In genomic region chr11:120489054-120489761, GRCm38 (mm10) we compare ENCODE assay signal across 9 mouse cellular contexts. TPM values are rescaled to one million over a fixed set of nuclear protein-coding genes. Genes with fewer than 3 reads are reported as not detected.
DNase-seq lines count a peak whose midpoint lies in the region; ATAC-seq and TF ChIP-seq lines count a peak whose summit lies in the region.
"Had no signal": no experiment of that assay in that cellular context is flagged by ENCODE, and none has a peak within 500 bp of the region (broad histone marks: within the 10 kb centered on the region; RNA-seq: fewer than 3 reads in every experiment).

No protein-coding gene starts in this region.

- TF ChIP-seq CTCF in thymus, adult 2 months (IDR thresholded peaks at IDR 0.05; ENCODE audit: borderline replicate concordance, control insufficient read depth, extremely low read depth, insufficient read depth, low read length, poor library complexity) = peak; percentile 21; the same call in 1 of the 2 replicates

- H3K9ac ChIP-seq in limb, embryonic 14.5 days (ENCODE audit: low read depth, low read length, severe bottlenecking) = no peak overlapping the region
- H3K9ac ChIP-seq: limb, embryonic 15.5 days had no signal

- peaks cover 32% of the 10 kb centered on the region for H3K4me1 ChIP-seq in limb, embryonic 14.5 days (ENCODE audit: control insufficient read depth, insufficient read depth, low read length)
- H3K4me1 ChIP-seq in thymus, adult 2 months (replicated peaks; ENCODE audit: control insufficient read depth, insufficient read depth, low read length) = peaks cover 26% of the 10 kb centered on the region

- WGBS in limb, embryonic 14.5 days = 63% methylated on average over 4 of the region's 4 CpGs
- WGBS in thymus, adult 2 months = 69% methylated on average over 4 of the region's 4 CpGs

- no peak overlapping the region for H3K27ac ChIP-seq in limb, embryonic 14.5 days (replicated peaks; ENCODE audit: low read depth, low read length)
- H3K27ac ChIP-seq in thymus, adult 2 months (ENCODE audit: control insufficient read depth, insufficient read depth, low read length) = no peak overlapping the region
- H3K27ac ChIP-seq: limb, embryonic 15.5 days had no signal

- no peaks in the 10 kb centered on the region for H3K27me3 ChIP-seq in limb, embryonic 14.5 days (ENCODE audit: control insufficient read depth, insufficient read depth, low read length)
- H3K27me3 ChIP-seq in thymus, adult 2 months (ENCODE audit: control insufficient read depth, insufficient read depth, low read length) = no peaks in the 10 kb centered on the region
- H3K27me3 ChIP-seq: limb, embryonic 15.5 days had no signal

- H3K4me2 ChIP-seq in limb, embryonic 14.5 days (replicated peaks; ENCODE audit: low read depth, low read length, severe bottlenecking) = no peak overlapping the region
- H3K4me2 ChIP-seq: limb, embryonic 15.5 days had no signal

- ATAC-seq in CD4-positive, CD25-positive, alpha-beta regulatory T cell, adult 4 months = peak; percentile 26
- ATAC-seq in limb, embryonic 14.5 days (ENCODE audit: low FRiP score, low read depth) = no peak
- peak; percentile 68 for ATAC-seq in monocyte, adult 5-6 weeks (replicated peaks; ENCODE audit: insufficient number of reproducible peaks, low FRiP score, low TSS enrichment, poor library complexity, severe bottlenecking)

- H3K9me3 ChIP-seq in limb, embryonic 14.5 days (ENCODE audit: control insufficient read depth, low read length) = no peaks in the 10 kb centered on the region
- H3K9me3 ChIP-seq: limb, embryonic 15.5 days had no signal

- peak; percentile 42 to 55 for DNase-seq in adrenal gland, adult 18-20 months (ENCODE audit: low spot score in 2 of 2)
- DNase-seq in embryo, embryonic 11 days = peak; percentile 83
- DNase-seq in heart, adult 18-20 months = peak; percentile 80 to 82
- peak; percentile 97 for DNase-seq in kidney, adult 9 months
- peak; percentile 94 for DNase-seq in limb, embryonic 14.5 days (ENCODE audit: low spot score)
- peak; percentile 68 for DNase-seq in thymus, adult 2 months

- no peak for TF ChIP-seq POLR2A in limb, embryonic 14.5 days (IDR thresholded peaks at IDR 0.05; ENCODE audit: borderline replicate concordance, extremely low read depth, insufficient read depth, insufficient read length)
- TF ChIP-seq POLR2A in thymus, adult 2 months (IDR thresholded peaks at IDR 0.05; ENCODE audit: control insufficient read depth, extremely low read depth, insufficient read depth, low read length, poor library complexity) = no peak

- peaks cover 43% of the 10 kb centered on the region for H3K36me3 ChIP-seq in limb, embryonic 14.5 days (ENCODE audit: control insufficient read depth, insufficient read depth, low read length)
- peaks cover 6% of the 10 kb centered on the region; the same call in 1 of the 2 replicates for H3K36me3 ChIP-seq in thymus, adult 2 months (ENCODE audit: control insufficient read depth, insufficient read depth, low read length)

- no peak overlapping the region for H3K4me3 ChIP-seq in limb, embryonic 14.5 days (replicated peaks; ENCODE audit: low read length)
- H3K4me3 ChIP-seq in thymus, adult 2 months (ENCODE audit: control insufficient read depth, insufficient read depth, low read length) = no peak overlapping the region
- H3K4me3 ChIP-seq: limb, embryonic 15.5 days had no signal

RNA-seq across cellular contexts. Expression of gene Slc25a10, which starts 2.4 kb away (rescaled TPM):
- polyA plus RNA-seq in CD4-positive, CD25-positive, alpha-beta regulatory T cell, adult 4 months (2017; shearing (Covaris generic)) = 10 to 100 TPM; 11.0 to 14.3 TPM
- total RNA-seq in adrenal gland, adult 18-20 months (2021) = 100 to 1,000 TPM in 1 of 2 experiments, 10 to 100 TPM in 1; 97.2 to 106 TPM
- total RNA-seq in heart, adult 18-20 months (2021) = 10 to 100 TPM; 15.4 to 15.9 TPM
- 54.4 and 75.1 TPM in 2 replicates for polyA plus RNA-seq in limb, embryonic 14.5 days (2012; rRNA removed)
- 44.1 and 44.4 TPM in 2 replicates for polyA plus RNA-seq in limb, embryonic 14.5 days (2014; fragmentation: Nextera tagmentation; extraction: Ambion mirVana)
- 6.6 to 8.1 TPM (median 7.4 TPM) in 3 replicates for total RNA-seq in monocyte, adult 5-6 weeks (2017)
- polyA plus RNA-seq in thymus, adult 2 months (2012; rRNA removed) = 102 and 103 TPM in 2 replicates

RNA-seq across cellular contexts. Expression of gene Mrpl12, which starts 4.8 kb away (rescaled TPM):
- 10 to 100 TPM; 67.0 to 68.0 TPM for polyA plus RNA-seq in CD4-positive, CD25-positive, alpha-beta regulatory T cell, adult 4 months (2017; shearing (Covaris generic))
- total RNA-seq in adrenal gland, adult 18-20 months (2021) = 100 to 1,000 TPM; 104 to 140 TPM
- total RNA-seq in heart, adult 18-20 months (2021) = 100 to 1,000 TPM; 245 to 267 TPM
- polyA plus RNA-seq in limb, embryonic 14.5 days (2012; rRNA removed) = 87.0 and 101 TPM in 2 replicates
- 127 and 142 TPM in 2 replicates for polyA plus RNA-seq in limb, embryonic 14.5 days (2014; fragmentation: Nextera tagmentation; extraction: Ambion mirVana)
- total RNA-seq in monocyte, adult 5-6 weeks (2017) = 30.7 to 37.5 TPM (median 32.4 TPM) in 3 replicates
- polyA plus RNA-seq in thymus, adult 2 months (2012; rRNA removed) = 89.6 and 92.3 TPM in 2 replicates

RNA-seq across cellular contexts. Expression of gene Arl16, which starts 21.8 kb away (rescaled TPM):
- polyA plus RNA-seq in CD4-positive, CD25-positive, alpha-beta regulatory T cell, adult 4 months (2017; shearing (Covaris generic)) = 10 to 100 TPM; 34.8 to 44.8 TPM
- total RNA-seq in adrenal gland, adult 18-20 months (2021) = 10 to 100 TPM; 21.5 to 22.3 TPM
- total RNA-seq in heart, adult 18-20 months (2021) = 10 to 100 TPM; 10.1 to 12.0 TPM
- polyA plus RNA-seq in limb, embryonic 14.5 days (2012; rRNA removed) = 45.2 and 52.7 TPM in 2 replicates
- polyA plus RNA-seq in limb, embryonic 14.5 days (2014; fragmentation: Nextera tagmentation; extraction: Ambion mirVana) = 48.9 and 49.7 TPM in 2 replicates
- total RNA-seq in monocyte, adult 5-6 weeks (2017) = 4.8 to 15.5 TPM (median 14.4 TPM) in 3 replicates
- polyA plus RNA-seq in thymus, adult 2 months (2012; rRNA removed) = 25.9 and 28.4 TPM in 2 replicates

RNA-seq across cellular contexts. Expression of gene Ccdc137, which starts 31.3 kb away (rescaled TPM):
- 10 to 100 TPM; 19.8 to 27.7 TPM for polyA plus RNA-seq in CD4-positive, CD25-positive, alpha-beta regulatory T cell, adult 4 months (2017; shearing (Covaris generic))
- 10 to 100 TPM; 36.0 to 37.3 TPM for total RNA-seq in adrenal gland, adult 18-20 months (2021)
- 1 to 10 TPM; 6.0 to 7.3 TPM for total RNA-seq in heart, adult 18-20 months (2021)
- 42.1 and 43.0 TPM in 2 replicates for polyA plus RNA-seq in limb, embryonic 14.5 days (2012; rRNA removed)
- 29.2 TPM in 2 replicates for polyA plus RNA-seq in limb, embryonic 14.5 days (2014; fragmentation: Nextera tagmentation; extraction: Ambion mirVana)
- total RNA-seq in monocyte, adult 5-6 weeks (2017) = 17.9 to 37.4 TPM (median 25.2 TPM) in 3 replicates
- polyA plus RNA-seq in thymus, adult 2 months (2012; rRNA removed) = 25.6 and 30.1 TPM in 2 replicates

RNA-seq across cellular contexts. Expression of gene Oxld1, which starts 31.3 kb away (rescaled TPM):
- 1 to 10 TPM; 3.5 to 4.6 TPM for polyA plus RNA-seq in CD4-positive, CD25-positive, alpha-beta regulatory T cell, adult 4 months (2017; shearing (Covaris generic))
- total RNA-seq in adrenal gland, adult 18-20 months (2021) = 10 to 100 TPM; 19.8 to 30.4 TPM
- total RNA-seq in heart, adult 18-20 months (2021) = 10 to 100 TPM; 58.1 to 70.3 TPM
- 12.3 and 14.7 TPM in 2 replicates for polyA plus RNA-seq in limb, embryonic 14.5 days (2012; rRNA removed)
- 12.8 and 14.3 TPM in 2 replicates for polyA plus RNA-seq in limb, embryonic 14.5 days (2014; fragmentation: Nextera tagmentation; extraction: Ambion mirVana)
- 3.5 to 6.4 TPM (median 3.9 TPM) in 3 replicates for total RNA-seq in monocyte, adult 5-6 weeks (2017)
- 15.5 and 17.3 TPM in 2 replicates for polyA plus RNA-seq in thymus, adult 2 months (2012; rRNA removed)

Comparison
In these comparisons a context has a peak if more than half of its experiments do, and no peak if none do; other contexts are left out.
1. RNA of gene Slc25a10, which starts 2.4 kb away (total RNA-seq): 97.2 to 106 TPM in adrenal gland, adult 18-20 months; 15.4 to 15.9 TPM in heart, adult 18-20 months and 6.6 to 8.1 TPM in monocyte, adult 5-6 weeks; every median in the first group is over 4 times any median in the second.
2. Peak in every context shown above with its lines, with median percentiles within 50 percentile points of each other: DNase-seq.